15 mouse cellular contexts compared by ENCODE assay signal in the genomic region with DNA sequence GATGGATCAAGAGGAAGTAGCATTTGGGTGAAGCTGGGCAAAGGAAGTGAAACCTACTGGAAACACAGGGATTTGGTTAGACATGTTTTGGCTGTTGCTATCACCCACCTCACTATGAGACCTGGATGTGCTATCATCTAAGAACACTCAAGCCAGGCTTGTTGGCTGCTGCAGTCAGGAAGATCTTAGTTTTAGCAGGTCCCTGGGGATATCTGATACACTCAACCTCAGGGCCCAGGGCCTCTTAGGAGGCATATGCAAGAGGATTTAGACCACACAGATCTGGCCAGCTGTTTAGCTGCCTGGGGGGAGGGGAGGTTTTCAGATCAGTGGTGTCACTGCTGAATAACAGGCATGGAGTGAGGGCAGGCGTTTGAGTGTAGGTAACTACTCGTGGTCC. TPM values are rescaled to one million over a fixed set of nuclear protein-coding genes. Genes with fewer than 3 reads are reported as not detected.
A peak's percentile ranks its signal among the peaks of the same experiment; 100 is the strongest.
DNase-seq lines count a peak whose midpoint lies in the region; ATAC-seq and TF ChIP-seq lines count a peak whose summit lies in the region.
"Had no signal": no experiment of that assay in that cellular context is flagged by ENCODE, and none has a peak within 500 bp of the region (broad histone marks: within the 10 kb centered on the region; RNA-seq: fewer than 3 reads in every experiment).

No protein-coding gene starts in this region.

- no peak for DNase-seq in embryonic facial prominence, embryonic 10.5 days (ENCODE audit: low spot score)
- peak; percentile 43 for DNase-seq in MEL-GATA-1-ER (ENCODE audit: extremely low read depth, low read depth)
- no peak for DNase-seq in urinary bladder, adult 18-20 months (ENCODE audit: low spot score in 2 of 2)
- DNase-seq in gastrocnemius, postnatal 10 days: no peak
- DNase-seq in frontal cortex, postnatal 14 days (ENCODE audit: low spot score in 2 of 2): no peak
- DNase-seq: cerebellum, postnatal 14 days; heart, postnatal 4 days; kidney, postnatal 4 days; layer of hippocampus, postnatal 36 days had no signal

- no peaks in the 10 kb centered on the region for H3K9me3 ChIP-seq in embryonic facial prominence, embryonic 13.5 days
- no peaks in the 10 kb centered on the region for H3K9me3 ChIP-seq in embryonic facial prominence, embryonic 10.5 days
- H3K9me3 ChIP-seq in liver, embryonic 12.5 days (replicated peaks): no peaks in the 10 kb centered on the region

- H3K79me2 ChIP-seq in myocyte (ENCODE audit: control insufficient read depth, insufficient read depth): no peaks in the 10 kb centered on the region

- no peaks in the 10 kb centered on the region for H3K36me3 ChIP-seq in embryonic facial prominence, embryonic 13.5 days
- H3K36me3 ChIP-seq in embryonic facial prominence, embryonic 10.5 days (replicated peaks): no peaks in the 10 kb centered on the region
- H3K36me3 ChIP-seq in liver, embryonic 12.5 days: no peaks in the 10 kb centered on the region
- H3K36me3 ChIP-seq in myocyte (ENCODE audit: control insufficient read depth, insufficient read depth): no peaks in the 10 kb centered on the region
- H3K36me3 ChIP-seq: limb, embryonic 13.5 days had no signal

- H3K4me3 ChIP-seq in embryonic facial prominence, embryonic 13.5 days: no peak overlapping the region
- no peak overlapping the region for H3K4me3 ChIP-seq in embryonic facial prominence, embryonic 10.5 days
- no peak overlapping the region for H3K4me3 ChIP-seq in liver, embryonic 12.5 days
- H3K4me3 ChIP-seq in myocyte: no peak overlapping the region
- H3K4me3 ChIP-seq: limb, embryonic 13.5 days had no signal

- no peak overlapping the region for H3K27ac ChIP-seq in embryonic facial prominence, embryonic 13.5 days
- no peak overlapping the region for H3K27ac ChIP-seq in embryonic facial prominence, embryonic 10.5 days (replicated peaks)
- peak overlapping the region; percentile 82 for H3K27ac ChIP-seq in liver, embryonic 12.5 days
- H3K27ac ChIP-seq: limb, embryonic 13.5 days had no signal

- H3K9ac ChIP-seq in embryonic facial prominence, embryonic 13.5 days: 0 out of 2 replicates have a peak overlapping the region, but pooled peaks have one; percentile 3
- H3K9ac ChIP-seq in liver, embryonic 12.5 days: 0 out of 2 replicates have a peak overlapping the region, but pooled peaks have one; percentile 29
- H3K9ac ChIP-seq: limb, embryonic 13.5 days had no signal

- WGBS in embryonic facial prominence, embryonic 13.5 days: 58% methylated on average over 2 of the region's 2 CpGs
- WGBS in embryonic facial prominence, embryonic 10.5 days: 57% methylated on average over 2 of the region's 2 CpGs
- 14% methylated on average over 2 of the region's 2 CpGs for WGBS in liver, embryonic 12.5 days (ENCODE audit: insufficient replicate concordance)

- no peak for TF ChIP-seq POLR2A in myocyte (IDR thresholded peaks at IDR 0.05; ENCODE audit: insufficient read length, low read depth)

- no peaks in the 10 kb centered on the region for H3K4me1 ChIP-seq in embryonic facial prominence, embryonic 13.5 days
- peaks cover 19% of the 10 kb centered on the region for H3K4me1 ChIP-seq in embryonic facial prominence, embryonic 10.5 days
- peaks cover 44% of the 10 kb centered on the region for H3K4me1 ChIP-seq in liver, embryonic 12.5 days
- H3K4me1 ChIP-seq: limb, embryonic 13.5 days had no signal

- H3K27me3 ChIP-seq in embryonic facial prominence, embryonic 13.5 days: no peaks in the 10 kb centered on the region
- no peaks in the 10 kb centered on the region for H3K27me3 ChIP-seq in embryonic facial prominence, embryonic 10.5 days (replicated peaks; ENCODE audit: low read depth, poor library complexity, severe bottlenecking)
- no peaks in the 10 kb centered on the region for H3K27me3 ChIP-seq in liver, embryonic 12.5 days (replicated peaks)
- no peaks in the 10 kb centered on the region for H3K27me3 ChIP-seq in myocyte (ENCODE audit: control insufficient read depth, insufficient read depth, insufficient read length)
- H3K27me3 ChIP-seq: limb, embryonic 13.5 days had no signal

- H3ac ChIP-seq in myocyte (ENCODE audit: control insufficient read depth, insufficient read length): no peak overlapping the region

- no peak for ATAC-seq in embryonic facial prominence, embryonic 13.5 days (ENCODE audit: insufficient number of reproducible peaks, insufficient read depth, low FRiP score, low TSS enrichment, low read depth)
- ATAC-seq in liver, embryonic 12.5 days: peak; percentile 85

- H3K4me2 ChIP-seq in embryonic facial prominence, embryonic 13.5 days: no peak overlapping the region
- peak overlapping the region; percentile 48 for H3K4me2 ChIP-seq in liver, embryonic 12.5 days
- peak overlapping the region; percentile 19 for H3K4me2 ChIP-seq in myocyte (ENCODE audit: low read depth)
- H3K4me2 ChIP-seq: limb, embryonic 13.5 days had no signal

TF ChIP-seq in myocyte, 11 proteins besides CTCF, POLR2A, EP300 and RAD21:
- TF ChIP-seq MYOG (IDR thresholded peaks at IDR 0.05; ENCODE audit: control insufficient read depth in 1 of 3, insufficient read depth in 1 of 3, insufficient read length in 2 of 3, low read depth in 2 of 3) (peak in 1 of 3 experiments; percentile 21), CEBPB (IDR thresholded peaks at IDR 0.05; ENCODE audit: insufficient read depth, poor library complexity, severe bottlenecking) (no peak), MYOD1 (IDR thresholded peaks at IDR 0.05; ENCODE audit: control insufficient read depth in 1 of 3, insufficient read length in 2 of 3, low read depth in 2 of 3) (peak in 1 of 3 experiments; percentile 33), TCF12 (IDR thresholded peaks at IDR 0.05; ENCODE audit: insufficient read depth, poor library complexity, severe bottlenecking) (no peak)

RNA-seq across cellular contexts. Expression of a gene that starts 20.5 kb away (rescaled TPM):
- polyA plus RNA-seq in embryonic facial prominence, embryonic 13.5 days (2015; fragmentation: Nextera tagmentation; extraction: Ambion mirVana): 0.17 TPM in 1 of 2 replicates, not detected in the other
- 0.21 and 0.24 TPM in 2 replicates for polyA plus RNA-seq in embryonic facial prominence, embryonic 10.5 days (2016; fragmentation: Nextera tagmentation; extraction: Ambion mirVana)
- 0.64 and 0.71 TPM in 2 replicates for polyA plus RNA-seq in liver, embryonic 12.5 days (2016; fragmentation: Nextera tagmentation; extraction: Ambion mirVana)
- polyA plus RNA-seq in myocyte (2012; fragmentation: generic; extraction: Trizol): not detected
- not detected for total RNA-seq in gastrocnemius, postnatal 10 days (2021)
- total RNA-seq: heart, adult 8-10 months; heart, postnatal 4 days; layer of hippocampus, postnatal 36 days had no signal
- polyA plus RNA-seq: C2C12 had no signal

RNA-seq across cellular contexts. Expression of a gene that starts 35.3 kb away (rescaled TPM):
- polyA plus RNA-seq in embryonic facial prominence, embryonic 13.5 days (2015; fragmentation: Nextera tagmentation; extraction: Ambion mirVana): not detected in 2 replicates
- not detected in 2 replicates for polyA plus RNA-seq in embryonic facial prominence, embryonic 10.5 days (2016; fragmentation: Nextera tagmentation; extraction: Ambion mirVana)
- 1.2 and 1.4 TPM in 2 replicates for polyA plus RNA-seq in liver, embryonic 12.5 days (2016; fragmentation: Nextera tagmentation; extraction: Ambion mirVana)
- not detected for polyA plus RNA-seq in myocyte (2012; fragmentation: generic; extraction: Trizol)
- not detected for total RNA-seq in gastrocnemius, postnatal 10 days (2021)
- total RNA-seq: heart, adult 8-10 months; heart, postnatal 4 days; layer of hippocampus, postnatal 36 days had no signal
- polyA plus RNA-seq: C2C12; limb, embryonic 13.5 days had no signal
